Mouse (Mus musculus) CH12.LX (cell line): ENCODE results near the gene Tpp2. TPM values are rescaled to one million over a fixed set of nuclear protein-coding genes. Genes with fewer than 3 reads are reported as not detected.
A peak's percentile ranks its signal among the peaks of the same experiment; 100 is the strongest.
"Not testable (repeated sequence)": the region's sequence is repeated elsewhere in the genome, so short reads cannot be mapped to it uniquely, and the experiment has no call there.

ENCODE experiments used
- DNase-seq: peaks from one replicate; pipeline ENCODE4 v3.0.0-alpha.2; 2013; ENCODE audit errors: extremely low read depth
- H3K27ac ChIP-seq: 2 replicates; pipeline ENCODE4 v1.5.1; 2012; ENCODE audit warnings: low read depth, mild to moderate bottlenecking, control low read depth, moderate library complexity; ENCODE audit not compliant: insufficient read depth
- H3K27me3 ChIP-seq: replicated peaks from 2 replicates; pipeline ENCODE3; 2012; ENCODE audit warnings: inconsistent platforms
- H3K36me3 ChIP-seq, 2 experiments: replicated peaks in 1 of 2; 2 replicates each; pipeline versions ENCODE3 to v1.6.1; 2012; ENCODE audit warnings: inconsistent platforms in 1 of 2, low read length in 1 of 2, mild to moderate bottlenecking in 1 of 2, mixed read lengths in 1 of 2, moderate library complexity in 1 of 2; ENCODE audit not compliant: control insufficient read depth in 1 of 2, insufficient read depth in 1 of 2
- H3K4me1 ChIP-seq, 2 experiments: 2 replicates each; pipeline ENCODE4 v1.6.1; 2012; ENCODE audit warnings: inconsistent platforms in 1 of 2, moderate library complexity in 1 of 2; ENCODE audit not compliant: insufficient read depth in 2 of 2, control insufficient read depth in 1 of 2
- H3K4me2 ChIP-seq: 2 replicates; pipeline ENCODE4 v1.6.1; 2012; ENCODE audit warnings: low read depth, mild to moderate bottlenecking, control low read depth; ENCODE audit not compliant: poor library complexity, insufficient read depth, severe bottlenecking
- H3K4me3 ChIP-seq, 3 experiments: fragments of 150-350 bp in 1 of 3; sonication (generic) in 1 of 3; replicated peaks in 1 of 3; 2 replicates each; pipeline versions ENCODE3 to v1.5.1; 2011 to 2012; ENCODE audit warnings: low read depth in 2 of 3, low read length in 2 of 3, mild to moderate bottlenecking in 2 of 3, moderate library complexity in 2 of 3, control low read depth in 1 of 3, improper control_type of control experiment in 1 of 3, inconsistent platforms in 1 of 3, mixed read lengths in 1 of 3; ENCODE audit not compliant: poor library complexity in 1 of 3
- H3K79me2 ChIP-seq: replicated peaks from 2 replicates; pipeline ENCODE4 v1.6.1; 2012; ENCODE audit warnings: mild to moderate bottlenecking, moderate library complexity; ENCODE audit not compliant: control insufficient read depth, poor library complexity, insufficient read depth, severe bottlenecking; ENCODE audit errors: extremely low read depth
- H3K9ac ChIP-seq: 2 replicates; pipeline ENCODE4 v1.6.1; 2012; ENCODE audit warnings: low read depth, mild to moderate bottlenecking, control low read depth, moderate library complexity; ENCODE audit not compliant: insufficient read depth
- H3K9me3 ChIP-seq: replicated peaks from 2 replicates; pipeline ENCODE3; 2012; ENCODE audit warnings: low read length, inconsistent platforms, mixed read lengths
- E2F4 ChIP-seq: IDR thresholded peaks from 2 replicates; pipeline ENCODE4 v1.6.1; 2011; ENCODE audit warnings: low read depth, low read length, improper control_type of control experiment; ENCODE audit not compliant: insufficient replicate concordance
- ETS1 ChIP-seq: conservative IDR thresholded peaks from 2 replicates; pipeline ENCODE4 v1.6.1; 2012; ENCODE audit warnings: low read depth, mild to moderate bottlenecking, inconsistent platforms, low read length, improper control_type of control experiment, moderate library complexity
- GABPA ChIP-seq: IDR thresholded peaks from 2 replicates; pipeline ENCODE4 v1.6.1; 2012; ENCODE audit warnings: low read depth, low read length, improper control_type of control experiment, inconsistent platforms; ENCODE audit not compliant: insufficient replicate concordance
- HCFC1 ChIP-seq: IDR thresholded peaks from 2 replicates; pipeline ENCODE4 v1.6.1; 2012; ENCODE audit warnings: low read depth, mild to moderate bottlenecking, inconsistent platforms, low read length, improper control_type of control experiment
- MAZ ChIP-seq: IDR thresholded peaks from 2 replicates; pipeline ENCODE4 v1.6.1; 2012; ENCODE audit warnings: low read depth, mild to moderate bottlenecking, inconsistent platforms, low read length, improper control_type of control experiment, moderate library complexity
- MXI1 ChIP-seq: IDR thresholded peaks from 2 replicates; pipeline ENCODE4 v1.6.1; 2011; ENCODE audit warnings: mild to moderate bottlenecking, low read depth, low read length, improper control_type of control experiment
- MYC ChIP-seq: IDR thresholded peaks from 2 replicates; pipeline ENCODE4 v1.6.1; 2011; ENCODE audit warnings: low read depth, mild to moderate bottlenecking, improper control_type of control experiment, low read length
- NELFE ChIP-seq: IDR thresholded peaks from 2 replicates; pipeline ENCODE4 v1.6.1; 2011; ENCODE audit warnings: low read depth, low read length, improper control_type of control experiment
- POLR2A ChIP-seq: IDR thresholded peaks from 2 replicates; pipeline ENCODE4 v1.6.1; 2011; ENCODE audit warnings: low read depth, mild to moderate bottlenecking, improper control_type of control experiment, low read length
- USF1 ChIP-seq: IDR thresholded peaks from 2 replicates; pipeline ENCODE4 v1.6.1; 2014; ENCODE audit warnings: low read depth, mild to moderate bottlenecking, inconsistent platforms, low read length, improper control_type of control experiment
- USF2 ChIP-seq: conservative IDR thresholded peaks from 2 replicates; pipeline ENCODE4 v1.6.1; 2011; ENCODE audit warnings: low read depth, low read length, improper control_type of control experiment
- dilution Hi-C: fragments of 300-500 bp; cut with MboI; formaldehyde crosslinking; loops from 2 replicates; pipeline ENCODE4 v1.14.3; 2020; ENCODE audit warnings: low sequenced_read_pairs; ENCODE audit not compliant: extremely low pct_unique_long_range_greater_than_20kb, extremely low pct_ligation_motif_present
- in situ Hi-C: fragments of 300-500 bp; cut with MboI; formaldehyde crosslinking; loops from 3 replicates; pipeline ENCODE4 v1.14.3; 2019; ENCODE audit warnings: low sequenced_read_pairs, low pct_ligation_motif_present, low pct_unique_long_range_greater_than_20kb, mixed read lengths
- polyA plus RNA-seq: library from polyadenylated mRNA; unstranded; fragments of >175 nt; gene quantifications from 2 replicates; pipeline ENCODE4 v1.2.1, GENCODE M21; 2012; ENCODE audit warnings: low read depth; ENCODE audit not compliant: insufficient read length
- total RNA-seq, 2 experiments: library from RNA; depleted of rRNA; stranded (reverse); fragments of 300-350 nt in 1 of 2; fragments of >200 nt in 1 of 2; gene quantifications; 2 replicates each; pipeline ENCODE4 v1.2.3; 2012 to 2014

Tpp2 gene
- total and polyA plus RNA-seq, 3 experiments = 35.4 to 52.5 (median 50.4) TPM

DNA sequence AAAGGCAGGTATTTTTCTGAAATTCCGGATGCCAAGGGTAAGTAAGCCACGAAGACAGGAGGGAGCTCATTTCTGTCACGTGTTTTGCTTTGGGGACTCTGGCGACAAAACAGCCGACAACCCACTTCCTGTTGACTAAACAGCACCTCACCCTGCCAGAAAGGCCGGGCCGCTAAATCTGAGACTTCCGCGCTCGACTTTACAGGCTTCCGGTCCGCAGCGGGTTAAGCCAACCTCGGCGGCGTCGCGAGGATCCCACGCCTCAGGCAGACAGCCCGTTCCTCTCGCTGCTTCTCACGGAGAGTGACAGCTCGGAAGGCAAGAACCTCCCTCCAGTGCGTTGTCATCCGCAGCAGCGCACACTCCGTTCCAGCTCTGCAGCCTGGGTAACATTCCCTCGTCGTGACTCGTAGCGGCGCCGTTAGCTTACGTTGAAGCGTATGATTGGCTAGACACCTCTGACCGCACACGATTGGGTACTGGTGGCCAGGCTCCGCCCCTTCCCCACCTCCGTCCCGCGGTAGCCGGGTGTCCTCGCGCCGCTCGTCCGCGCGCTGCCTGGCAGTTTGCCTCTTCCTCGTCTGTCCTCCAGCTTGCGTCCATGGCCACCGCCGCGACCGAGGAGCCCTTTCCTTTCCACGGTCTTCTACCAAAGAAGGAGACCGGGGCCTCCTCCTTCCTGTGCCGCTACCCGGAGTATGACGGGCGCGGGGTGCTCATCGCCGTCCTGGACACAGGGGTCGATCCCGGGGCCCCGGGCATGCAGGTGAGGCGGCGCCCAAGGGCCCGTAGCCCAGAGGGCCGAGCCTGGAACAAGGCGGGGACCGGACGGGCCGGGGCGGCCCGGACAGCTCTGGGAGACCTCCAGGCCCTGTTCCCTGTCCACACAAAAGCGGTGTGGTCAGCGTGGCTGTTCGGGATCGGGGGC is at the start of gene Tpp2 (continued):
- TF ChIP-seq NELFE = peak; percentile 85

DNA sequence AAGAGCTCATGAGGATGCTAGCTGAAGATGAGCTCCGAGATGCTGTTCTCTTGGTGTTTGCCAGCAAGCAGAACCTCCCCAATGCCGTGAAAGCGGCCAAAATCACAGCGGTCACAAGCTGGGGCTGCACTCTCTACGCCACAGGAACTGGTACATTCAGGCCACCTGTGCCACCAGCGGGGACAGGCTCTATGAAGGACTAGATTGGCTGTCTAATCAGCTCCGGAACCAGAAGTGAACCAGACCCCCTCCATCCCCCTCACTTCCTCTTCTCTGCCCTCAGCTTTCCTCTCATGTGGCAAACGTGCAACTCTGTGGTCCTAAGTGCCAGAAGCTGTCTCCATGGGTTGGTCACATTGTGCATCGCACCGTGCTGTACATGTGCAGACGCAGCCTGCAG is 45.1 kb upstream of the Tpp2 start:
- H3K27ac ChIP-seq, H3K4me3 ChIP-seq, in situ Hi-C loops, H3K79me2 ChIP-seq, H3K36me3 ChIP-seq, H3K4me1 ChIP-seq, dilution Hi-C loops, H3K27me3 ChIP-seq, H3K9ac ChIP-seq, H3K4me2 ChIP-seq, H3K9me3 ChIP-seq, DNase-seq: not testable (repeated sequence)

DNA sequence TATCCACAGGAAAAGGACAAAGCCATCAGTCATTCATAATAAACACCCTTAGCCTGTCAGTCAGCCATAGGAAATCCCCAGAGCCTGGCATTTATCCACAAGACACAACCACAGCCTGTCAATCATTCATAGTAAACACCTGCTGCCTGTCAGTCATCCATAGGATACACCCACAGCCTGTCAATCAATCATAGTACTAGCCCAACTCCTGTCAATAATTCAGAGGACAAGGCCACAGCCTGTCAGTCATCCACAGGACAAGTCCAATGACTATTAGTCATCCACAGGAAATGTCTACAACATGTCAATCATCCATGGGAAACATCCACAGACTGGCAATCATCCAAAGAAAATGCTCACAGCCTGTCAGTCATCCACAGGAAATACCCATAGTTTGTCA is 37.7 kb upstream of the Tpp2 start:
- Histone ChIP-seq H3K4me2 (no peak overlapping the region), H3K79me2 (no peaks in the 10 kb centered on the region), H3K9ac (no peak overlapping the region), H3K9me3 (no peaks in the 10 kb centered on the region), H3K27me3 (no peaks in the 10 kb centered on the region), H3K4me3 (no peak overlapping the region), H3K4me1 (peaks cover 0 to 9% of the 10 kb centered on the region in 2 experiments; a peak in 2 of 4 replicates), H3K36me3 (no peaks in the 10 kb centered on the region), H3K27ac (no peak overlapping the region)
- no peak for DNase-seq
- in situ Hi-C loops (no loop called here), dilution Hi-C loops (no loop called here)
- no peak for TF ChIP-seq USF1
- no peak for TF ChIP-seq USF2
- TF ChIP-seq MYC = no peak
- TF ChIP-seq GABPA = no peak
- TF ChIP-seq HCFC1 = no peak
- no peak for TF ChIP-seq ETS1
- TF ChIP-seq E2F4 = no peak

DNA sequence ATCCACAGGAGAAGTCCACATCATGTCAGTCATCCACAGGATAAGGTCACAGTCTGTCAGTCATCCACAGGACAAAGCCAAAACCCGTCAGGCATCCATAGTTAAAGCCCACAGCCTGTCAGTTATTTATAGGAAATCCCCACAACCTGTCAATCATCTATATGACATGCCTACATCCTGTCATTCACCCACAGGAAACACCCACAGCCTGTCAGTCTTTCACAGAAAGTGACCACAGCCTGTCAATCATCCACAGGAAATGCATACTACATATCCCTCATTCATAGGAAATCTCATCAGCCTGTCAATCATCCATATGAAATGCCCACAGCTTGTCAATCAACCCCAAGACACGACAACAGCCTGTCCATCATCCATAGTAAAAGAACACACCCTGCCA is 36.3 kb upstream of the Tpp2 start:
- dilution Hi-C loops (no loop called here), in situ Hi-C loops (no loop called here)
- Histone ChIP-seq H3K9me3 (no peaks in the 10 kb centered on the region), H3K27ac (no peak overlapping the region), H3K79me2 (no peaks in the 10 kb centered on the region), H3K27me3 (no peaks in the 10 kb centered on the region), H3K4me3 (no peak overlapping the region), H3K9ac (no peak overlapping the region), H3K4me2 (no peak overlapping the region), H3K36me3 (no peaks in the 10 kb centered on the region), H3K4me1 (peaks cover 0 to 14% of the 10 kb centered on the region in 2 experiments; a peak in 2 of 4 replicates)
- no peak for DNase-seq
- TF ChIP-seq POLR2A (no peak), ETS1 (no peak), MXI1 (no peak), MAZ (no peak), USF1 (no peak)
